Mouse (Mus musculus): ENCODE measurements around the gene Lrrc29.
A peak's percentile ranks its signal among the peaks of the same experiment; 100 is the strongest.

DNA sequence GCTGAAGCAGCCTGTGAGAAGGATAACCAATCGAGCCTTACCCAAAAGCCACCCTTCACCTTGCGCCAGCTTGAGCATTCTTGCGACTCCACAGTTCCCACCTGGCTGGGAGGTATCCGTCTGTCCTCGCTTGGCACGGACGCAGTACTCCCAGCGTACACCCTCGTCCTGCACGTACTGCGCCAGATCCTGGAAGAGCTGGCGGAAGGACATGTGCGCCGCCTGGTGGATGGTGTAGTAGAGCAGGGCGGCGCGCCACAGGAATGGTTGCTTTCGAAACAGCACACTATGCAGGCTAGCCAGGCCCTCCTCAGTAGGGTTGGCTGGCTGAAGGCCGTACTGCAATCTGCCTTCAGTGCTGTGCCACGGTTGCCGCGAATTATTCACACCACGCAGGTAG, 43.0 kb downstream of the Lrrc29 start:
- TF ChIP-seq POLR2A (IDR thresholded peaks at IDR 0.05; ENCODE audit: control insufficient read depth, low read depth, low read length) (no peak), CTCF (IDR thresholded peaks at IDR 0.05; ENCODE audit: control insufficient read depth, insufficient read depth, insufficient replicate concordance, low read depth, low read length) (peak; percentile 76; the same call in 1 of the 2 replicates)

Measured in testis, adult 2 months (tissue).